Mouse (Mus musculus): ENCODE data around the gene Gnai2.
"Not testable (repeated sequence)": the region's sequence is repeated elsewhere in the genome, so short reads cannot be mapped to it uniquely, and the experiment has no call there.

The Gnai2 gene

DNA sequence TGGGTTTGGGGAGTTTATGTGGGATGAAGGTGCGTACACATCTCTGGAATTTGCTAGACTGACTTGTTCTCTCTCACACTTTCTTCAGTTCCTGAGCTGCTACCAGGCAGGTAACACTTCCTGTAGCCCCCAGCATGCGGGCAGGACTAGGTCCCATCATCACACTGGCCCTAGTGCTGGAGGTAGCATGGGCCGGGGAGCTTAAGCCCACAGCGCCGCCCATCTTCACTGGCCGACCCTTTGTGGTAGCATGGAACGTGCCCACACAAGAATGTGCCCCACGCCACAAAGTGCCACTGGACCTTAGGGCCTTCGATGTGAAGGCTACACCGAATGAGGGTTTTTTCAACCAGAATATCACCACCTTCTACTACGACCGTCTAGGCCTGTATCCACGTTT is 65.2 kb downstream of the Gnai2 start:
- DNase-seq (ENCODE audit: low read depth, low spot score), result no peak

GRCm38 (mm10) chr9:107569270-107569669 is 65.9 kb downstream of the Gnai2 start:
- no peak for DNase-seq (ENCODE audit: low read depth, low spot score)

- peak; percentile 77 for DNase-seq (ENCODE audit: low read depth, low spot score)
These were observed 66.6 kb downstream of the Gnai2 start for GRCm38 (mm10) chr9:107568331-107569261.

DNA sequence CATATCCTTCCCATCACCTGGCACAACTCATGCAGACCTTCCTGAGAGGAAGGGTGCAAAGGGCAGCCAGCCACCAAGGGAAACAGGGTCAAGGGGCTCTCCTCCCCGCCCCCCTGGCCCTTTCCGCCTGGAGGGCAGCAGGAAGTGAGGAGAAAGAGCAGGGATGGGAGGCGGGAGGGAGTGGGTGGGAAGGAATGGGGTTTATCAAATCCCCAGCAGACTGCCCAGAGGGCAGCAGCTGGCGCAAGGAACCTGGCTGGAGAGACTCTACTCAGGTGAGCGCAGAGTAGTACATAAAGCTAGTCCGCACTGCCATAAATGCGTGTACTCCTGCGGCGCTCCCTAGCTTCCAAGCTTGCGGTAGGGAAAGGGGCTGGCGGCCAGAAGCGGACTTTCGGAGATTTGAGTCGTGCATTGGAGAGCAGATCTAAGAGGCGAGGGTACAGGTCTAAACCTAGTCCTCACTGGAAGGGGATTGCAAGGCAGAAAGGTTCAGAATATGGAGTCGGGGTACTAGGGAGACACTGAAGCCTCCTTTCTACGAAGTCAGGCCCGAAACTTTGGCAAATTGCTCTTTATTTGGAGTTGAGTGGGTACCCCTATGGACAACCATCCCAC is 67.4 kb downstream of the Gnai2 start, which contains the start of gene Hyal2:
Hyal2 (plus strand) TSS at position 244 of the 618 bp plus-strand sequence.
- DNase-seq (ENCODE audit: low read depth, low spot score), result no peak

DNA sequence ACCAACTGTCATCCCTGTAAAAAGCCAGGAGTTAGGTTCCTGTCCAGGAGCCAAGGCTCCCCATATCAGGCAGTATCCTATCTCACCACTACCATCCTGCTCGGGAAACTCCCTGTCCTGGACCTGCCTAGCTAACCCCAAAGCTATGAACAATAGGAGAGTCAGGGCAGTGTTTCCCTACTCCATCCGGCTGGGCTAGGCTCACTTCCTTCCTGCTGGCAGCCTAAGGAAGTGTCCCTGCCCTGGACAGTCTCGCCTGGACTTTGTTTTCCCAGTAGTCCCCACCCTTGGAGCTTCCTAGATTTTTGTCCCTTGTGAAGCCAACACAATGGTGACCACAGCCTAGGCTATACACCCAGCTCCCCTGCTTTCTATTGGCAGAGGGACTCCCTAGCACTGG is 68.3 kb downstream of the Gnai2 start:
- DNase-seq (ENCODE audit: low read depth, low spot score), result no peak

DNA sequence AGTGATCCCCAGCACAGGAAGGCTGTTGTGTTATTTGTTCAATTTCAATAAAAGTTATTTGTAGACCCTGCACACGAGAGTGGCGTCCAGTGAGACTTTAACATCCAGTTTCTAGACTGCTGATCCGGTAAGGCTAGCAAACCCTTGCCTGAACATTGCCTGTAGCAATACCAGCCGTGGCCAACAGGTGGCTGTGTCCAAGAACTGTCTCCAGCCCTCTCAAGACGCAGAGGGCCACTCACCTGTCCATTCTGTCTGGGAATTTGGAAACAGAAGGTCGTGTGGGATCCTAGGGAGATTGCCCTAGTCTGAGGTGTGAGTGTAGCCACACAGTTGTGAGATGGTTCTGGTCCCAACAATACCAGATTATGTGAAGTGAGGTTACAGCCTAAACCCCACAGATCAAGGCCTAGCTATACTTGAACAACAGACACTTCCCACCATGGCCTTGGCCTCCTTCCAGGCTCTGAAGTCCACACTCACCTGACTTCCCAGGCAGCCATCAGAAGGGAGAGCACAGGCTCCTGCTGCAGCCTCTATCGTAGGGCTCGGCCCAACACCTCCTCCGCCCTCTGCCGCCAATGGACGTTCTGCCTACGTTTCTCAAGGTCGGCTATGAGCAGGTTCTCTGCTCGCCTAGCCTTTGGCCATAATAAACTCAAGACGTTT is 69.0 kb downstream of the Gnai2 start:
- DNase-seq (ENCODE audit: low read depth, low spot score), result no peak

DNA sequence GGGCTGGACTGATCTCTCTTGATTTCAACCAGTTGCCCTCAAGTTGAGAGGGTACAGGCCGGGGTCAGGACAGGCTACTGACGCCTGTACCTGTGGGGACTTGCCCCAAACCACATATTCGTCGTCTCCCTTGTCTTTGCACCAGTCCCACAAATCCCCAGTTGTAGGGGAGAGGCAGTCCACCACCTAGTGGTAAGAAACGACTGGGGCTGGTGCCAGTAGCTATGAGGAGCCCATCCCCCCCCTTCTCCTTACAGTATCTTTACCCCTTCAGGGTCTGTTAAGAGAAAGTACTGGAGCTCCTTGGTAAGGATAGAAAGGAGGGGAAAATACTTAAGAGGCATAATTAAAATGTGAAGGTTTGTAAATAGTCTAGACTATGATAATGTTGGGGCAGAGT is 69.6 kb downstream of the Gnai2 start:
- not testable (repeated sequence) for DNase-seq (ENCODE audit: low read depth, low spot score)

Measured in retina, postnatal 7 days (tissue).